Mouse (Mus musculus): Measurements from ENCODE around the gene Sod1. TPM values are rescaled to one million over a fixed set of nuclear protein-coding genes. Genes with fewer than 3 reads are reported as not detected.
A peak's percentile ranks its signal among the peaks of the same experiment; 100 is the strongest.

Gene Sod1
- polyA plus RNA-seq (2012; fragmentation: generic; extraction: Trizol): 1,571 TPM
- long read RNA-seq, experiment 1, transcript Sod1-201 (5 exons, 641 nt): major isoform, 113 of 188 reads
- long read RNA-seq, experiment 1, transcript Sod1-202 (3 exons, 3,970 nt): minor isoform, 51 of 188 reads
- long read RNA-seq, experiment 1, partial matches to known transcripts: 22 of 188 reads
- long read RNA-seq, experiment 1, other reads (novel, unspliced or antisense): 2 of 188 reads
- long read RNA-seq, experiment 2, transcript Sod1-201 (5 exons, 641 nt): major isoform, 11 of 12 reads
- long read RNA-seq, experiment 2, partial matches to known transcripts: 0 of 12 reads
- long read RNA-seq, experiment 2, other reads (novel, unspliced or antisense): 1 of 12 reads

DNA sequence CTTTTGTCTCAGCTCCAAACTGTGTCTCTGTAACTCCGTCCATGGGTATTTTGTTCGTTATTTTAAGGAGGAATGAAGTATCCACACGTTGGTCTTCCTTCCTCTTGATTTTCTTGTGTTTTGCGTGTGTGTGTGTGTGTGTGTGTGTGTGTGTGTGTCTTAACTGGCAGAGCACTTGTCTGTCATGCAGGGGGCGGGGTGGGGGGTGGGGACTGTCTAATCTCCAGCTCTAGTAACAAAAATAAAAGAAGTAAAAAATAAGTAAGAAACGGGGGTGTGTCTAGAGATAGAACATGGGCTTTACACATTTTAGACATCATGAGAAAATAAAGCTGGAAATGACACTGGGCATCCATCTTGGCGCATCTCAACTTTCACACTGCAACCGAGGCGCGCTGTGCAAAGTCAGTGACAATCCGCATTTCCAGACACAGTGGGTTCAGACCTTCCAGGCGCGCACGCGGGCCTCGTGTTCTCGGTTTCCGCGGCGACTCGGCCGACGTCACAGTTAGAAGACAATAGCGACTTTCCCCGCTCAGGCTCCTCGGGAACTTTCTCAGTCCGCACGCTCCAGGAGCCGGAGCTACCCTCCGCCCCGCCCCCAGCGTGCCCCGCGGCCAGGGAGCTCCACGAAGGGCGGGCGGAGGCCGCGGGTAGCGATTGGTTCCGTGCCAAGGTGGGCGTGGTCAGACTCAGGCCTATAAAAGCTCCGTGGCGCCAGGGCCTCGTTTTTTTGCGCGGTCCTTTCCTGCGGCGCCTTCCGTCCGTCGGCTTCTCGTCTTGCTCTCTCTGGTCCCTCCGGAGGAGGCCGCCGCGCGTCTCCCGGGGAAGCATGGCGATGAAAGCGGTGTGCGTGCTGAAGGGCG is at the start of gene Sod1:
TSS of gene Sod1 (plus strand) at position 729 of the 866 bp plus-strand sequence.
- TF ChIP-seq MAX (IDR thresholded peaks at IDR 0.05): peak; percentile 57
- TF ChIP-seq CTCF (IDR thresholded peaks at IDR 0.05; ENCODE audit: control insufficient read depth, insufficient read depth, insufficient read length): no peak

DNA sequence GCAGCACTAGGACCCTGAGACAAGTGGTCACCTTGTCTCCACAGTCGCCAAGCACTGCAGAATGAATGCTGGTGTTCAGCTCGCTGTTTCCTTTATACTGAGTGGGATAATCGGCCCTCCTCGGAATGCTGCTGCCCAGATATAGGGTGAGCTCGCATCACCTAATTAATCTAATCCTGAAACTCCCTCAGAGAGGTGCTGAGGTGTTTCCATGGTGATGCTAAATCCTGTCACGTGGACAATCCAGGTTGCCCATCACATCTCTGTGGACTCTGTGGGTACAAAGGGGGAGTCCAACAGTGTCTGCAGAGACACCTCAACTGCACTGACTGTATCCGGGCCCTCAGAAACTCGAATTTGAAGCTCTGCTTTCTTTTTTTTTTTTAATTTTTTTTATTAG is 49.1 kb upstream of the Sod1 start:
- Histone ChIP-seq H3ac (ENCODE audit: control insufficient read depth, insufficient read length, low read depth) (no peak overlapping the region), H3K27me3 (ENCODE audit: control insufficient read depth, insufficient read depth, insufficient read length) (no peaks in the 10 kb centered on the region), H3K79me3 (ENCODE audit: low read depth) (no peaks in the 10 kb centered on the region), H3K4me3 (ENCODE audit: insufficient read depth, poor library complexity, severe bottlenecking) (no peak overlapping the region), H3K79me2 (ENCODE audit: control insufficient read depth, insufficient read depth) (no peaks in the 10 kb centered on the region), H3K36me3 (ENCODE audit: control insufficient read depth, insufficient read depth) (no peaks in the 10 kb centered on the region)
- TF ChIP-seq MYOD1 (IDR thresholded peaks at IDR 0.05; ENCODE audit: control insufficient read depth, insufficient read length, low read depth): no peak
- TF ChIP-seq FOSL1 (IDR thresholded peaks at IDR 0.05; ENCODE audit: insufficient read depth, low read length, poor library complexity, severe bottlenecking): no peak
- no peak for TF ChIP-seq USF1 (IDR thresholded peaks at IDR 0.05; ENCODE audit: low read depth)
- no peak for TF ChIP-seq CEBPB (IDR thresholded peaks at IDR 0.05; ENCODE audit: low read depth)
- TF ChIP-seq CTCF (IDR thresholded peaks at IDR 0.05; ENCODE audit: control insufficient read depth, insufficient read depth, insufficient read length): no peak
- TF ChIP-seq MAX (IDR thresholded peaks at IDR 0.05): no peak
- no peak for TF ChIP-seq MYOG (IDR thresholded peaks at IDR 0.05; ENCODE audit: control insufficient read depth, extremely low read depth, insufficient read length)

More for the DNA sequence above, at the start of gene Sod1:
- Histone ChIP-seq H3K27me3 (ENCODE audit: control insufficient read depth, insufficient read depth, insufficient read length) (no peaks in the 10 kb centered on the region), H3ac (ENCODE audit: control insufficient read depth, insufficient read length, low read depth) (peak within 1 kb of the TSS; percentile 64), H3K79me3 (ENCODE audit: low read depth) (peaks cover 43% of the 10 kb centered on the region), H3K4me3 (ENCODE audit: insufficient read depth, poor library complexity, severe bottlenecking) (peak within 1 kb of the TSS; percentile 75), H3K79me2 (ENCODE audit: control insufficient read depth, insufficient read depth) (peaks cover 47% of the 10 kb centered on the region), H3K36me3 (ENCODE audit: control insufficient read depth, insufficient read depth) (peaks cover 28% of the 10 kb centered on the region)

DNA sequence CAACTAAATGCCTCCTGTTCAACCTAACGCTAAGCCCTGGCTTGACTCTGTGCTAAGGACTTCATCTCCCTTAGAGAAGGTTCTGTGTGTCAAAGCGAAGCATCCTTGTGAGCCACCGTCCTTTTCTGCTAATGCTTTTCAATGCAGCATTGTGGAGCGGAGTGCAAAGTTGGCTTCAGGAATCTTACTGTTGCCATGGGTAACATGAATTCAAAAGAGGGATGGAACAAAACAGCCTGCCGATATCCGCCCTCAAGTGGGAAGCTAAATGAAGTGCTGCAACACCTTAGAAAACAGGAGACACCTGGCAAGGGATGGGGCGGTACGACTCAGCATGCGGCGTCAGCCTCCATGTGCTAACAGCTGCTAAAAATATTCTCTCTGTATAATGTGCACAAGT is 44.1 kb upstream of the Sod1 start:
- Histone ChIP-seq H3K79me3 (ENCODE audit: low read depth) (no peaks in the 10 kb centered on the region), H3K27me3 (ENCODE audit: control insufficient read depth, insufficient read depth, insufficient read length) (no peaks in the 10 kb centered on the region), H3K79me2 (ENCODE audit: control insufficient read depth, insufficient read depth) (no peaks in the 10 kb centered on the region), H3K36me3 (ENCODE audit: control insufficient read depth, insufficient read depth) (no peaks in the 10 kb centered on the region), H3K4me3 (ENCODE audit: insufficient read depth, poor library complexity, severe bottlenecking) (no peak overlapping the region), H3ac (ENCODE audit: control insufficient read depth, insufficient read length, low read depth) (no peak overlapping the region)
- TF ChIP-seq CTCF (IDR thresholded peaks at IDR 0.05; ENCODE audit: control insufficient read depth, insufficient read depth, insufficient read length): no peak
- no peak for TF ChIP-seq MYOD1 (IDR thresholded peaks at IDR 0.05; ENCODE audit: control insufficient read depth, insufficient read length, low read depth)
- no peak for TF ChIP-seq CEBPB (IDR thresholded peaks at IDR 0.05; ENCODE audit: low read depth)
- TF ChIP-seq USF1 (IDR thresholded peaks at IDR 0.05; ENCODE audit: low read depth): no peak
- no peak for TF ChIP-seq FOSL1 (IDR thresholded peaks at IDR 0.05; ENCODE audit: insufficient read depth, low read length, poor library complexity, severe bottlenecking)
- TF ChIP-seq MYOG (IDR thresholded peaks at IDR 0.05; ENCODE audit: control insufficient read depth, extremely low read depth, insufficient read length): no peak

GRCm38 (mm10) chr16:90177425-90177824 is 43.1 kb upstream of the Sod1 start:
- no peak overlapping the region for H3K4me3 ChIP-seq (ENCODE audit: insufficient read depth, poor library complexity, severe bottlenecking)
- no peaks in the 10 kb centered on the region for H3K79me3 ChIP-seq (ENCODE audit: low read depth)
- no peak overlapping the region for H3ac ChIP-seq (ENCODE audit: control insufficient read depth, insufficient read length, low read depth)
- no peaks in the 10 kb centered on the region for H3K27me3 ChIP-seq (ENCODE audit: control insufficient read depth, insufficient read depth, insufficient read length)
- no peaks in the 10 kb centered on the region for H3K79me2 ChIP-seq (ENCODE audit: control insufficient read depth, insufficient read depth)
- TF ChIP-seq CTCF (IDR thresholded peaks at IDR 0.05; ENCODE audit: control insufficient read depth, insufficient read depth, insufficient read length): no peak
- no peak for TF ChIP-seq MYOG (IDR thresholded peaks at IDR 0.05; ENCODE audit: control insufficient read depth, extremely low read depth, insufficient read length)
- TF ChIP-seq CEBPB (IDR thresholded peaks at IDR 0.05; ENCODE audit: low read depth): peak; percentile 9
- no peaks in the 10 kb centered on the region for H3K36me3 ChIP-seq (ENCODE audit: control insufficient read depth, insufficient read depth)

- H3K79me3 ChIP-seq (ENCODE audit: low read depth): no peaks in the 10 kb centered on the region
- no peaks in the 10 kb centered on the region for H3K79me2 ChIP-seq (ENCODE audit: control insufficient read depth, insufficient read depth)
- no peak for TF ChIP-seq CEBPB (IDR thresholded peaks at IDR 0.05; ENCODE audit: low read depth)
- TF ChIP-seq USF1 (IDR thresholded peaks at IDR 0.05; ENCODE audit: low read depth): no peak
- TF ChIP-seq MYOG (IDR thresholded peaks at IDR 0.05; ENCODE audit: control insufficient read depth, extremely low read depth, insufficient read length): no peak
- no peak for TF ChIP-seq FOSL1 (IDR thresholded peaks at IDR 0.05; ENCODE audit: insufficient read depth, low read length, poor library complexity, severe bottlenecking)
- no peak for TF ChIP-seq MYOD1 (IDR thresholded peaks at IDR 0.05; ENCODE audit: control insufficient read depth, insufficient read length, low read depth)
- TF ChIP-seq MAX (IDR thresholded peaks at IDR 0.05): no peak
- TF ChIP-seq CTCF (IDR thresholded peaks at IDR 0.05; ENCODE audit: control insufficient read depth, insufficient read depth, insufficient read length): no peak
- no peaks in the 10 kb centered on the region for H3K36me3 ChIP-seq (ENCODE audit: control insufficient read depth, insufficient read depth)
- H3K27me3 ChIP-seq (ENCODE audit: control insufficient read depth, insufficient read depth, insufficient read length): no peaks in the 10 kb centered on the region
- H3K4me3 ChIP-seq (ENCODE audit: insufficient read depth, poor library complexity, severe bottlenecking): no peak overlapping the region
- H3ac ChIP-seq (ENCODE audit: control insufficient read depth, insufficient read length, low read depth): no peak overlapping the region
Measured at GRCm38 (mm10) chr16:90178404-90178803, 42.1 kb upstream of the Sod1 start.

All from C2C12 (cell line).